Mouse (Mus musculus): ENCODE results near the gene Slc13a4.

DNA sequence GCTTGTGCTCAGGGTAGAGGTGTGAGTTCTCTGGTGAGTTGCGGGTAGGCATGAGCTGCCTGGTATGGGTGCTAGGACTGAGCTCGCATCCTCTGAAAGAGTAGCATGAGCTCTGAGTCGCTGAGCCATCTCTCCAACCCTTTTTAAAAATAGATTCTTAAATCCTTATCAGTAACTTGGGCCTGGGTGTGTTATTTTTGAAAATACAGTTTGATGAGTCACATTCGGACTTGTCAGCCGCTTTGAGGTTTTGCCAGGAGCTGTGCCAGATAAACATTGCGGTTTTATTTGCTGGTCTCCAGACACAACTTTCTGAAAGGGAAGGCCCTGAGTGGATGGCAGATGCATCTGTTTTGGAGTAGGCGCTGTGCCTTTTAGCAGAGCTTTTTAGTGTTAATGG lies 51.2 kb downstream of the Slc13a4 start:
- no peak for TF ChIP-seq CTCF (IDR thresholded peaks at IDR 0.05; ENCODE audit: low read depth, low read length)
- TF ChIP-seq EP300 (IDR thresholded peaks at IDR 0.05; ENCODE audit: insufficient read depth, low read depth, low read length): no peak

Measured in ES-Bruce4 (cell line).